Mouse (Mus musculus): Measurements from ENCODE around the gene Celf2. TPM values are rescaled to one million over a fixed set of nuclear protein-coding genes. Genes with fewer than 3 reads are reported as not detected.
A peak's percentile ranks its signal among the peaks of the same experiment; 100 is the strongest.

The Celf2 gene
- total RNA-seq, 2 experiments from 2014 or later, result 67.6 to 79.3 TPM

DNA sequence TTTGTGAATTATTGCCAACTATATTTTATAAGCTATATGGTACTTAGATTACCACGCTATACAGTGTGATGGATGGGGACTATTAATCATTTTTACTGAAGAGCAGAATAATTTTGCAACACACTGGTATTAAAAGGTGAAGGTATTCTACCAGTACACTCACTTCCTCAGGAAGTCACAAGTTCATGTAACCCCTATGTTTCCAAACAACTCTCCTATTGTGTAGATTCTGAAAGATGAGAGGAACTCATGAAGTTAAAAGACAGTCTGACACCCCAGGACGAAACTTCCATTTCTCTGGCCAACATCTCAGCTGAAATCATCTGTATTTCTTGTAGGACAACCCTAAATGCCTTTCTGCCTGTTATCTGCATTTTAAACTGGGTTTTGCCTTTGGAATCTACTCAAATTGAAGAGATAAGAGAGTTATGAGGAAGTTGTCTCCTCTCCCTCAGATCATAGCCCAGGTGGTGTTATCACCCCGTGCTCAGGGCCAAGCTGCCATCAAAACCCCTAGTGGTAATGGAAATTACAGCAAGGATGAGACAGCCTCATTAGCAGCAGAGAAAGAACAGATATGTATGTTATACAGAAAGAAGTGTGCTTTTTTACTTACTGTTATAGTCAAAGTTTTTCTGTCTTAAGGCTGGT, 722.7 kb downstream of the Celf2 start:
- Histone ChIP-seq H3K4me3 (no peak overlapping the region), H3K27ac (no peak overlapping the region)
- intact Hi-C loops (cut with DNase I), result no loop called here
- no peak for DNase-seq
- TF ChIP-seq CTCF (IDR thresholded peaks at IDR 0.05), result no peak

DNA sequence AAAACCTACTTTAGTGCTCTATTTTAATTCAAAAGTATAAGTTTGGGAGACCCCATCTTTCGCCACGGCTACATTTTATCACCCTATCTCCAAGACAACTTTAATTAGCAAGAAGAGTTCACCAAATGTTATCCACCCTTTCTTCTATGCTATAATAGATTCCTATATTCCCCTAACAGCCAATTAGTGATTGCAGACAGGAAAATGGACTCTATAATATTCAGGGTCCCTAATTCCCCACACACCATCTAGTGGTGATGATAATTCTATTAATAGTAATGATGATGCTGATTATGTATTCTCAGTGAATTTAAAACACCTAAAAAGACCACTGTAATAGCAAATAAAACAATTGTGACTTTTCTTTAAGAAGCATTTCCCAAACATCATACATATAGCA, 739.1 kb downstream of the Celf2 start:
- Histone ChIP-seq H3K4me3 (no peak overlapping the region), H3K27ac (no peak overlapping the region)

DNA sequence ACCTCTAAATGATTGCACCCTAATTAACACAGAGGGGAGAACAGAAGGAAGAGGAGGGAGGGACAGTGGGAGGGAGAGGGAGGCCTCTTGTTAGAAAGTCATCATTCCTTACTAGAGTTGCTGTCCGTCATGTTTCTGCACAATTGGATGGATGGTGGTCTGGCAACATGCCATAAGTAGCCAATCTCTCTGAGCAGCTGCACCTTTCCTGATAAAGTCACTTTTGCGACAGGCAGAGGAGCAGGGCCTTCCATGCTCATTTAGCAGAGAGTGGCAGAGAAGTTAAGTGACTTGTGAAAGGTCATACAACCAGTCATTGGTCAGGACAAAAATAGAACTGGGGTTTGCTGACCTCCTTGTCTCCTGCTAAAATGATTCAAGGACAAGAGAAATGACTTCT, 747.0 kb downstream of the Celf2 start:
- no peak for DNase-seq
- TF ChIP-seq CTCF (IDR thresholded peaks at IDR 0.05), result no peak
- no peak overlapping the region for H3K27ac ChIP-seq
- intact Hi-C loops (cut with DNase I), result no loop called here
- H3K4me3 ChIP-seq, result no peak overlapping the region

More for the DNA sequence above, 739.1 kb downstream of the Celf2 start:
- no peak for DNase-seq
- TF ChIP-seq CTCF (IDR thresholded peaks at IDR 0.05), result no peak
- intact Hi-C loops (cut with DNase I), result no loop called here

- intact Hi-C loops (cut with DNase I), result no loop called here
- TF ChIP-seq CTCF (IDR thresholded peaks at IDR 0.05), result no peak
- no peak for DNase-seq
- Histone ChIP-seq H3K27ac (no peak overlapping the region), H3K4me3 (no peak overlapping the region)
Measured at GRCm38 (mm10) chr2:6743173-6743572, 766.2 kb downstream of the Celf2 start.

DNA sequence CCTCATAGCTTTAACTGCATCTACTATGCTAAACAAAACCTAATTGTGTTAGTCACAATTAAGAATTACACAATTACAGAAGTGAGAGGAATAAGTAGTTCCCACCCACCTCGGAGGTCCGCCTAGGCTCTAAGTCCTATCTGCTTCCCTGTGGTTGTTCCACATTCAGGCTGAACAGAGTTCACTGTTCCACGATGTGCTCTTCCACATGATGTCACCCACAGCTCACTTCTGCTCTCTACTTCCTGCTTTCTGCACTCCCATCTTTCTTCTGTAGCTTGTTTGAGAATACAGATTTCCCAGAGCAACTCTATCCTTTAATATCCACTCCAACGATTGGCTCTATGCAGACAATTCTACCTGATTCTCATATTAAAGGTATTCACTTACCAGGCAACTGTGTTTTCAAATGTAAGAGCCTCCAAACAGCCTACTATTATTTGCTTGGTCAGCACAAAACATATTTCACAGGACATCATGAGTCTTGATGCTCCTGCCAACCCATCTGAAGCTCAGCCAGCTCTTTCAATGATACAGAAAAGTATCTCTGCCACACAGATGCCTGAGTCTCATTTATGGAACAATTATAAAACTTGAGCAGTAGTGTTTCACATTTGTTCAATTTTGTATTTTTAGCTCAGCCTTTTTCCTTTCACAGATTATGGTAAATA, 769.2 kb downstream of the Celf2 start:
- intact Hi-C loops (cut with DNase I), result no loop called here
- Histone ChIP-seq H3K27ac (peak overlapping the region; percentile 48), H3K4me3 (no peak overlapping the region)
- no peak for DNase-seq
- peak; percentile 19; the same call in 1 of the 2 replicates for TF ChIP-seq CTCF (IDR thresholded peaks at IDR 0.05)

- intact Hi-C loops (cut with DNase I), result no loop called here
- no peak for DNase-seq
- Histone ChIP-seq H3K27ac (no peak overlapping the region), H3K4me3 (no peak overlapping the region)
- TF ChIP-seq CTCF (IDR thresholded peaks at IDR 0.05), result no peak
Measured at GRCm38 (mm10) chr2:6732026-6732425, 777.3 kb downstream of the Celf2 start.

- intact Hi-C loops (cut with DNase I), result no loop called here
- Histone ChIP-seq H3K4me3 (no peak overlapping the region), H3K27ac (no peak overlapping the region; the same call in 1 of the 2 replicates)
- peak; percentile 57 for DNase-seq
- no peak for TF ChIP-seq CTCF (IDR thresholded peaks at IDR 0.05)
Measured at GRCm38 (mm10) chr2:6730860-6731259, 778.5 kb downstream of the Celf2 start.

DNA sequence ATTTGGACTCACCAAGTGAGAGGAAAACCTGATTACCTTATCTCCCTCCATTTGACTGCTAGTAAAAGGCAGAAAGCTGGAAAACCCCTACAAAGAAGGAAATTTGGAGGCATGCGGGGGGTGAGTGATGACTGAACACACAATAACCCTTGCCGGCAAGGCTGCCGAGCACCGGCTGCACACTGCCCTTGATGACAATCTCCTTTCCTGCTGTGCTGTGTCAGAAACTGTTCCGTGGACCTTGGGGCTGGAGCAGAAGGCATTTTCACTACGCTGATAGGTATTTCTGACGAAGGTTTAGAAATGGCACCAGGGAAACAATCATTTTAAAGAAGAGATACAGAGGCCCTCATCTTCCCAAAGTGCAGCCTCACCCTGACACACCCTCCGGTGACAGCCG, 779.4 kb downstream of the Celf2 start:
- Histone ChIP-seq H3K4me3 (no peak overlapping the region), H3K27ac (no peak overlapping the region)
- no peak for DNase-seq
- no peak for TF ChIP-seq CTCF (IDR thresholded peaks at IDR 0.05)
- intact Hi-C loops (cut with DNase I), result loop anchor here (5.0 kb wide), 1 partner anchor 142 kb away; no protein-coding TSS in a partner anchor

DNA sequence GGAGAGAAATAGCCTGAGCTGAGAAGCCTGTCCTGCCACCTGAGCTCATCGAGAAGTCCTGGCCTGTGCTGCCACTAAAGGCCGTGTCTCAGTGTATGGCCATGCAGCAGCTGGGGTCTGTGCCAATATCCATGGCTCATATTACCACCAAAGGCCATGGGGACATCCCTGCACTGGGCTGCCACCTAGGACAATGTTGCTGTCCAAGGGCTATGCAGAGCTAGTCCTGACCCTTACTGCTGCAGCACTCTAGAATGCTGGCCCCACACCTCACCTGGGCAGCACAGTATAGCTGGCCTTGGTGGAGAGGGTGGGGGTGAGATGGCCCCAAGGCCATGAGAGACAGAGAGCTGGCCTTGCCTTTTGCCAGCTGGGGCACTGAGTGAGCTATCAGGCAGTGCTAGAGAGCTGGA, 780.5 kb downstream of the Celf2 start:
- intact Hi-C loops (cut with DNase I), result loop anchor here (5.0 kb wide), 1 partner anchor 143 kb away; no protein-coding TSS in a partner anchor
- TF ChIP-seq CTCF (IDR thresholded peaks at IDR 0.05), result peak; percentile 5; the same call in 1 of the 2 replicates
- peak overlapping the region; percentile 38; the same call in 1 of the 2 replicates for H3K27ac ChIP-seq
- peak; percentile 86 for DNase-seq
- no peak overlapping the region for H3K4me3 ChIP-seq

- intact Hi-C loops (cut with DNase I), result loop anchor here (5.0 kb wide), 1 partner anchor 145 kb away; no protein-coding TSS in a partner anchor
- no peak for DNase-seq
- H3K4me3 ChIP-seq, result no peak overlapping the region
- no peak overlapping the region for H3K27ac ChIP-seq
- TF ChIP-seq CTCF (IDR thresholded peaks at IDR 0.05), result no peak
Measured at GRCm38 (mm10) chr2:6727366-6727765, 782.0 kb downstream of the Celf2 start.

- H3K4me3 ChIP-seq, result no peak overlapping the region
- intact Hi-C loops (cut with DNase I), result loop anchor here (5.0 kb wide), 1 partner anchor 146 kb away; no protein-coding TSS in a partner anchor
- H3K27ac ChIP-seq, result 0 out of 2 replicates have a peak overlapping the region, but pooled peaks have one; percentile 6
- TF ChIP-seq CTCF (IDR thresholded peaks at IDR 0.05), result peak; percentile 55
- DNase-seq, result peak; percentile 55
Measured at GRCm38 (mm10) chr2:6726071-6726470, 783.3 kb downstream of the Celf2 start.

GRCm38 (mm10) chr2:6723602-6724001, 785.8 kb downstream of the Celf2 start:
- intact Hi-C loops (cut with DNase I), result no loop called here
- Histone ChIP-seq H3K27ac (no peak overlapping the region), H3K4me3 (no peak overlapping the region)
- DNase-seq, result no peak
- no peak for TF ChIP-seq CTCF (IDR thresholded peaks at IDR 0.05)
